Mouse (Mus musculus) CH12.LX (cell line): ENCODE data around the gene Olfr1155. TPM values are rescaled to one million over a fixed set of nuclear protein-coding genes. Genes with fewer than 3 reads are reported as not detected.

ENCODE experiments used
- DNase-seq: peaks from one replicate; pipeline ENCODE4 v3.0.0-alpha.2; 2013; ENCODE audit errors: extremely low read depth
- H3K27ac ChIP-seq: 2 replicates; pipeline ENCODE4 v1.5.1; 2012; ENCODE audit warnings: low read depth, mild to moderate bottlenecking, control low read depth, moderate library complexity; ENCODE audit not compliant: insufficient read depth
- H3K27me3 ChIP-seq: replicated peaks from 2 replicates; pipeline ENCODE3; 2012; ENCODE audit warnings: inconsistent platforms
- H3K36me3 ChIP-seq, 2 experiments: replicated peaks in 1 of 2; 2 replicates each; pipeline versions ENCODE3 to v1.6.1; 2012; ENCODE audit warnings: inconsistent platforms in 1 of 2, low read length in 1 of 2, mild to moderate bottlenecking in 1 of 2, mixed read lengths in 1 of 2, moderate library complexity in 1 of 2; ENCODE audit not compliant: control insufficient read depth in 1 of 2, insufficient read depth in 1 of 2
- H3K4me1 ChIP-seq, 2 experiments: 2 replicates each; pipeline ENCODE4 v1.6.1; 2012; ENCODE audit warnings: inconsistent platforms in 1 of 2, moderate library complexity in 1 of 2; ENCODE audit not compliant: insufficient read depth in 2 of 2, control insufficient read depth in 1 of 2
- H3K4me2 ChIP-seq: 2 replicates; pipeline ENCODE4 v1.6.1; 2012; ENCODE audit warnings: low read depth, mild to moderate bottlenecking, control low read depth; ENCODE audit not compliant: poor library complexity, insufficient read depth, severe bottlenecking
- H3K4me3 ChIP-seq, 3 experiments: fragments of 150-350 bp in 1 of 3; sonication (generic) in 1 of 3; replicated peaks in 1 of 3; 2 replicates each; pipeline versions ENCODE3 to v1.5.1; 2011 to 2012; ENCODE audit warnings: low read depth in 2 of 3, low read length in 2 of 3, mild to moderate bottlenecking in 2 of 3, moderate library complexity in 2 of 3, control low read depth in 1 of 3, improper control_type of control experiment in 1 of 3, inconsistent platforms in 1 of 3, mixed read lengths in 1 of 3; ENCODE audit not compliant: poor library complexity in 1 of 3
- H3K79me2 ChIP-seq: replicated peaks from 2 replicates; pipeline ENCODE4 v1.6.1; 2012; ENCODE audit warnings: mild to moderate bottlenecking, moderate library complexity; ENCODE audit not compliant: control insufficient read depth, poor library complexity, insufficient read depth, severe bottlenecking; ENCODE audit errors: extremely low read depth
- H3K9ac ChIP-seq: 2 replicates; pipeline ENCODE4 v1.6.1; 2012; ENCODE audit warnings: low read depth, mild to moderate bottlenecking, control low read depth, moderate library complexity; ENCODE audit not compliant: insufficient read depth
- H3K9me3 ChIP-seq: replicated peaks from 2 replicates; pipeline ENCODE3; 2012; ENCODE audit warnings: low read length, inconsistent platforms, mixed read lengths
- CHD1 ChIP-seq: IDR thresholded peaks from 2 replicates; pipeline ENCODE4 v1.6.1; 2012; ENCODE audit warnings: low read depth, low read length, improper control_type of control experiment, inconsistent platforms
- CTCF ChIP-seq, 2 experiments: IDR thresholded peaks in 1 of 2; conservative IDR thresholded peaks in 1 of 2; 2 replicates each; pipeline ENCODE4 v1.5.1; 2011 to 2012; ENCODE audit warnings: low read depth in 2 of 2, low read length in 2 of 2, improper control_type of control experiment in 1 of 2, inconsistent platforms in 1 of 2, mild to moderate bottlenecking in 1 of 2, moderate library complexity in 1 of 2
- EP300 ChIP-seq: IDR thresholded peaks from 2 replicates; pipeline ENCODE4 v1.6.1; 2011; ENCODE audit warnings: low read length, improper control_type of control experiment
- ETS1 ChIP-seq: conservative IDR thresholded peaks from 2 replicates; pipeline ENCODE4 v1.6.1; 2012; ENCODE audit warnings: low read depth, mild to moderate bottlenecking, inconsistent platforms, low read length, improper control_type of control experiment, moderate library complexity
- GABPA ChIP-seq: IDR thresholded peaks from 2 replicates; pipeline ENCODE4 v1.6.1; 2012; ENCODE audit warnings: low read depth, low read length, improper control_type of control experiment, inconsistent platforms; ENCODE audit not compliant: insufficient replicate concordance
- JUND ChIP-seq: conservative IDR thresholded peaks from 2 replicates; pipeline ENCODE4 v1.6.1; 2011; ENCODE audit warnings: low read depth, low read length, improper control_type of control experiment
- KAT2A ChIP-seq: IDR thresholded peaks from 2 replicates; pipeline ENCODE4 v1.6.1; 2012; ENCODE audit warnings: low read length, improper control_type of control experiment, inconsistent platforms; ENCODE audit not compliant: insufficient replicate concordance
- MAX ChIP-seq: IDR thresholded peaks from 2 replicates; pipeline ENCODE4 v1.6.1; 2011; ENCODE audit warnings: low read length, improper control_type of control experiment
- MXI1 ChIP-seq: IDR thresholded peaks from 2 replicates; pipeline ENCODE4 v1.6.1; 2011; ENCODE audit warnings: mild to moderate bottlenecking, low read depth, low read length, improper control_type of control experiment
- PAX5 ChIP-seq: IDR thresholded peaks from 2 replicates; pipeline ENCODE4 v1.6.1; 2012; ENCODE audit warnings: low read length, inconsistent platforms, mixed read lengths
- POLR2A ChIP-seq: IDR thresholded peaks from 2 replicates; pipeline ENCODE4 v1.6.1; 2011; ENCODE audit warnings: low read depth, mild to moderate bottlenecking, improper control_type of control experiment, low read length
- RAD21 ChIP-seq: IDR thresholded peaks from 2 replicates; pipeline ENCODE4 v1.6.1; 2011; ENCODE audit warnings: low read depth, mild to moderate bottlenecking, low read length, improper control_type of control experiment, moderate library complexity
- RCOR1 ChIP-seq: conservative IDR thresholded peaks from 2 replicates; pipeline ENCODE4 v1.6.1; 2012; ENCODE audit warnings: low read depth, mild to moderate bottlenecking, inconsistent platforms, low read length, improper control_type of control experiment
- TCF12 ChIP-seq: IDR thresholded peaks from 2 replicates; pipeline ENCODE4 v1.6.1; 2014; ENCODE audit warnings: low read depth, mild to moderate bottlenecking, inconsistent platforms, low read length, improper control_type of control experiment
- UBTF ChIP-seq: IDR thresholded peaks from 2 replicates; pipeline ENCODE4 v1.6.1; 2012; ENCODE audit warnings: low read depth, mild to moderate bottlenecking, inconsistent platforms, low read length, improper control_type of control experiment, moderate library complexity
- USF1 ChIP-seq: IDR thresholded peaks from 2 replicates; pipeline ENCODE4 v1.6.1; 2014; ENCODE audit warnings: low read depth, mild to moderate bottlenecking, inconsistent platforms, low read length, improper control_type of control experiment
- USF2 ChIP-seq: conservative IDR thresholded peaks from 2 replicates; pipeline ENCODE4 v1.6.1; 2011; ENCODE audit warnings: low read depth, low read length, improper control_type of control experiment
- ZMIZ1 ChIP-seq: IDR thresholded peaks from 2 replicates; pipeline ENCODE4 v1.6.1; 2012; ENCODE audit warnings: low read depth, mild to moderate bottlenecking, inconsistent platforms, low read length, improper control_type of control experiment
- ZNF384 ChIP-seq: IDR thresholded peaks from 2 replicates; pipeline ENCODE4 v1.6.1; 2012; ENCODE audit warnings: low read depth, low read length, improper control_type of control experiment, inconsistent platforms
- dilution Hi-C: fragments of 300-500 bp; cut with MboI; formaldehyde crosslinking; loops from 2 replicates; pipeline ENCODE4 v1.14.3; 2020; ENCODE audit warnings: low sequenced_read_pairs; ENCODE audit not compliant: extremely low pct_unique_long_range_greater_than_20kb, extremely low pct_ligation_motif_present
- in situ Hi-C: fragments of 300-500 bp; cut with MboI; formaldehyde crosslinking; loops from 3 replicates; pipeline ENCODE4 v1.14.3; 2019; ENCODE audit warnings: low sequenced_read_pairs, low pct_ligation_motif_present, low pct_unique_long_range_greater_than_20kb, mixed read lengths
- polyA plus RNA-seq: library from polyadenylated mRNA; unstranded; fragments of >175 nt; gene quantifications from 2 replicates; pipeline ENCODE4 v1.2.1, GENCODE M21; 2012; ENCODE audit warnings: low read depth; ENCODE audit not compliant: insufficient read length
- total RNA-seq, 2 experiments: library from RNA; depleted of rRNA; stranded (reverse); fragments of 300-350 nt in 1 of 2; fragments of >200 nt in 1 of 2; gene quantifications; 2 replicates each; pipeline ENCODE4 v1.2.3; 2012 to 2014

Olfr1155 gene
- total and polyA plus RNA-seq, 3 experiments: not detected

DNA sequence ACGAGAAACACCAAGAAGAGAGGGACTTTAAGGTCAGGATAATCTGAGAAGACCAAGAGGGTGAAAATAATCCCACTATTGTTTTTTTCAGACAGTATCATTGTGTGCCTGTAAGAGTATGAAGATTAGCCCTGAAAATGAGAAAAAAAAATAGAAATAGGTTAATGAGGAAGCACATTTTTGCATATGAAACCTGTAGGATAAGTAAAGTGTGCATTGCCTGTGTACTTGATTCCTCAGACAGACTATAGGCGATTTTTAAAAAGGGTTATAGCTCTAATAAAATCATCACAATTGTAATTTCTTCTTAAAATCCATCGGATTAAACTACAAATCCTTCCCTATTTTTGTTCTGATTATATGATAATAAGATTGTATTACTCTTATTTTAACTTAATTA, 29.6 kb upstream of the Olfr1155 start, which contains the start of gene Olfr74:
Olfr74 (minus strand) TSS at position 101 of the 400 bp plus-strand sequence.
- peaks cover 10% of the 10 kb centered on the region for H3K9me3 ChIP-seq
- H3K27me3 ChIP-seq: no peaks in the 10 kb centered on the region
- no peak within 1 kb of the TSS for H3K9ac ChIP-seq
- H3K4me3 ChIP-seq: no peak within 1 kb of the TSS
- no peak within 1 kb of the TSS for H3K27ac ChIP-seq
- dilution Hi-C loops (no loop called here), in situ Hi-C loops (no loop called here)
- DNase-seq: no peak
- H3K79me2 ChIP-seq: no peaks in the 10 kb centered on the region
- no peak within 1 kb of the TSS for H3K4me2 ChIP-seq
- TF ChIP-seq RAD21 (no peak), USF2 (no peak), GABPA (no peak), PAX5 (no peak), TCF12 (no peak), MAX (no peak), ZNF384 (no peak), CHD1 (no peak), ZMIZ1 (no peak), MXI1 (no peak), EP300 (no peak), RCOR1 (no peak)
- no peaks in the 10 kb centered on the region for H3K4me1 ChIP-seq
- no peaks in the 10 kb centered on the region for H3K36me3 ChIP-seq

DNA sequence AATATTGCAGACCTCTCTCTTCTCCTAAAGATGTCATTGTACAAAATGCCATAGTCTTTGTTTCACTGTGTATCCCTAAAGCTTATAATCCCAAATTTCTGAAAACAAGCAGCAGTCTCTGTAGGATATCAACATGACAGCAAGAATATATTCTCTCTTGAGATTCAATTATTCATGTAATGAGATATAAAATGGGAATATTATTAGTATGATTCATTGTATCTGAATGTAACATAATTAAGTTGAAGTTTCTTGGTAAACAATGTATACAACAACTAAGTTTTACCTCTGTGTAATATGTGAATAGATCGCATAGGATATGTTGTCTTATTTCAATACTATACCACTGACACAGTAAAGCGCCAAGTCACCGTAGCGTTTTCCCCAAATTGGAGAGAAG, 23.3 kb upstream of the Olfr1155 start, which contains the start of gene Olfr1157:
Olfr1157 (minus strand) TSS at position 101 of the 400 bp plus-strand sequence.
- dilution Hi-C loops (no loop called here), in situ Hi-C loops (no loop called here)
- Histone ChIP-seq H3K27me3 (no peaks in the 10 kb centered on the region), H3K4me2 (no peak within 1 kb of the TSS), H3K9ac (no peak within 1 kb of the TSS), H3K79me2 (no peaks in the 10 kb centered on the region), H3K36me3 (no peaks in the 10 kb centered on the region), H3K4me3 (no peak within 1 kb of the TSS)
- no peak for DNase-seq
- TF ChIP-seq KAT2A (no peak), ETS1 (no peak), USF1 (no peak), CTCF (conservative IDR thresholded peaks at IDR 0.05 in 1 of 2, IDR thresholded peaks at IDR 0.05 in 1 of 2; ENCODE audit: low read depth in 2 of 2, low read length in 2 of 2) (no peak), MXI1 (no peak), POLR2A (no peak), UBTF (no peak), JUND (no peak)
- TF ChIP-seq, all 38 proteins: peak for 0
- Histone ChIP-seq H3K27ac (no peak within 1 kb of the TSS), H3K9me3 (peaks cover 13% of the 10 kb centered on the region), H3K4me1 (no peaks in the 10 kb centered on the region)
